Mouse (Mus musculus): ENCODE measurements around the gene Tmem14a. TPM values are rescaled to one million over a fixed set of nuclear protein-coding genes. Genes with fewer than 3 reads are reported as not detected.

The Tmem14a gene
- polyA plus RNA-seq, 1 experiment from 2014 or later, result 17.7 TPM

DNA sequence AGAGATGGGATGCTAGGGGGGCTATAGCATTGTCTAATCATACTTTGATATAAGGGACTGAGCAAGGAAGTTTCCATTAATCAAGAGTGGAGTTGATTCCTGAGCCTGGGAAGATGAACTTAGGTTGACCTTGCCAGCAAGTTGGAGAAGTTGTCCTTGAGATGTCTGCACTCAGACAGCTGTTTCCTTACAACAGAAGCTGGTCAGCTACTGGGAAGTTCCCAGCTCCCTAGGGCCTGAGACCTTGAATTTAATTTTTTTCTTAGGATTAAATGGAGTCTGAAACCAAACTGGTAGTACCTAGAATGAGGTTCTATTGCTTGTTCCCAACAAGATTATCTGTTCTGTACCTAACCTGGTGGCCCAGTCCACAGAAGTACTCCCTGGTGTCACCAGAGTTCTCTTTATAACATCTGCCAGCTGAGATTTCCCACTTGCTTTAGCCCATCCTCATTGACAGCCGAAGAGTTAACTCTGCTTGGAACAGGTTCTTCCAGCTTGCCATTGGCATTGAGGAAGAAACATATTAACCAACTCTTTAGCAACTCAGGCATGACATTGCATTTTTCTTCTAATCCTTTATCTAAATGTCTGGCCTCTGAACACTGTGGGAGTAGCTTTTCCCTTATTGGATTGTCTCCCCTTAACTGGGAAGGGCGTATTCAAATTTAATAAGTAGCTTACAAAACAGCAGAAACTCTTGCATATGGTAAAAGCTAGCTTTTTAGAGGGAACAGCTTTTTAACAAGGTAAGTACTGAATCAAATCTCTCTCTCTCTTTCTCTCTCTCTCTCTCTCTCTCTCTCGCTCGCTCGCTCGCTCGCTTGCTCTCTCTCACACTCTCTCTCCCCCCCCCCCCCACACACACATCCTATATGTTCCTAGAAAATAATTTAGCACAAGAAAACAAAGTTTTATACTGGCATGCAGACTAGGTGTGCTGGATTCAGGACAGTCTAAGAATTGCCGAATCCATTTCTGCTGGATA, 21.8 kb downstream of the Tmem14a start, which contains the start of gene Gsta3:
Gene Gsta3, plus strand, starts transcription at position 679 of the 988 bp plus-strand sequence.
- H3K9me3 ChIP-seq, result no peaks in the 10 kb centered on the region
- WGBS, result 78% methylated on average over 8 of the region's 8 CpGs
- H3K27me3 ChIP-seq, result no peaks in the 10 kb centered on the region

DNA sequence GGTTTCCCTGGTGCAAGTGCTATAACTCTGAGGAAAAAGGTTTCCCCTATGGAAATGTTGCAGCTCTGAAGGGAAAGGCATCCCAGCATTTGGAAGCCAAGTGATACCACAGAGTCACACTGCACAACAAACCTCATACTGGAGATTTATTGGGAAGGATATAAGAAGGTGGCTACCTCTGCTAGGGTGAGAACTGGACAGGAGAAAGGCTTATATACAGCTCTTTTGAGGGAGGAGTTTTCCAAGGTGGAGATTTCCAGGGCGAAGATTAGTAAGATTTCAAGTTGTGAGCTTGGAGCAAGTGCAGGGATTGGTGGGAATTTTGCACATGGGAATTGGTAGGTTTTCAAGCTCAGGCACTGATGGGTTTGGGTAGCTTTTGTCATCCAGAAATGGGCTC, 22.7 kb downstream of the Tmem14a start:
- 83% methylated on average over 1 of the region's 1 CpGs for WGBS
- H3K4me1 ChIP-seq, result no peaks in the 10 kb centered on the region
- H3K27ac ChIP-seq (replicated peaks), result no peak overlapping the region
- ATAC-seq (replicated peaks), result no peak
- H3K27me3 ChIP-seq, result no peaks in the 10 kb centered on the region
- no peaks in the 10 kb centered on the region for H3K36me3 ChIP-seq
- no peak overlapping the region for H3K4me3 ChIP-seq
- no peak overlapping the region for H3K9ac ChIP-seq (replicated peaks)
- no peaks in the 10 kb centered on the region for H3K9me3 ChIP-seq
- H3K4me2 ChIP-seq (replicated peaks), result no peak overlapping the region

More for the DNA sequence above, 21.8 kb downstream of the Tmem14a start, which contains the start of gene Gsta3:
- H3K4me1 ChIP-seq, result no peaks in the 10 kb centered on the region
- no peaks in the 10 kb centered on the region for H3K36me3 ChIP-seq
- ATAC-seq (replicated peaks), result no peak
- H3K27ac ChIP-seq (replicated peaks), result no peak within 1 kb of the TSS
- no peak within 1 kb of the TSS for H3K4me3 ChIP-seq
- no peak within 1 kb of the TSS for H3K9ac ChIP-seq (replicated peaks)
- no peak within 1 kb of the TSS for H3K4me2 ChIP-seq (replicated peaks)

DNA sequence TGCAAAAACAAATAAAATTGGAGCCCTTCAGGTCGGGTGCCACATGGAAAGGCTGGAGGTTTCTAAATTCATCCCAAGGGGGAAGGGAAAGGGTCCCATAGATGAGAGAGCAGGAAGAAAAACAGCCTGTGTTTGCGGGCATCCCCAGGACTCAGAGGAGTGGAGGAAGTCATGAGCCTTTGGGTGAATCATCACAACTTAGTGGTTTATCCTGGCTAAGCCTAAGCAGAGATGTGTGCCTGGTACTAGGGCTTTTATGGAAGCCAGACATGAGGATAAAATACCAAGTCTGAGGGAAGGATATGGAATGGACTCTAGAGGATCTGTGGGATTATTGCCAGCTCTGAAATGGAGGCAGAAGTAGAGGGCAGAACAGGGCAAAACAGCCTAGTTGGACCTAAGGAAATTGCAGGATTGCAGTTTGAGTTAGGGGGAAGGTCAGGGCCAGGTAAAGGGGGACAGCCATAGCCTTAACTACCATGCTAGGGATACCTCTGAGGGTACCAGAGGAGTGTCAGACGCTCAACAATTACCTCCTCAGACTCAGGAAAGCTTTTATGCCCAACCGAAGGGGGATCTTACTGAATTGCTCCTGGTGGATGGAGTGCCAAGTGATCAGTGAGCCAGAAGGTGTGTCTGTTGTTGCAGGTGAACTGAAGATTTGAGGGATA, 26.1 kb downstream of the Tmem14a start:
- whole genome bisulfite sequencing, result 79% methylated on average over 4 of the region's 4 CpGs
- Histone ChIP-seq H3K9me3 (no peaks in the 10 kb centered on the region), H3K4me1 (no peaks in the 10 kb centered on the region), H3K4me3 (no peak overlapping the region), H3K36me3 (no peaks in the 10 kb centered on the region), H3K9ac (replicated peaks) (no peak overlapping the region), H3K27ac (replicated peaks) (no peak overlapping the region), H3K27me3 (no peaks in the 10 kb centered on the region), H3K4me2 (replicated peaks) (no peak overlapping the region)
- ATAC-seq (replicated peaks), result no peak

DNA sequence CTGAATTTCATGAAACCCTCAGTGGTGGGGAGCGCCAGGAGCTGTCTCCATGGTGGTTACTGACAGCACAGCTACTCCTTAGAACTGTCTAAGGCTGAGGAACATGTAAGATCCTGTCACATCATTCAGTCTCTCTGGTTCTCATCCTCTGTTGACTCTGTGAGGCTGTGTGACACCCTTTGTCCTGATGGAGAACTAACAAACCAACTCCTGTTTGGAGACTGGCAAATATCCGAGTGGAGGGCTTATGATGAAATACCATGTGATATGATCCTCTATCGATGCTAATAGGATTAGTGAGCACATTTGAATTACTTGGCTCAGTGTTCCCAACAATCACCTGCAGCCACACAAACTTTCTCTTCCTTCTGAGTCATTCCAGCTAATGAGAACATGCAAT, 27.8 kb downstream of the Tmem14a start:
- H3K9ac ChIP-seq (replicated peaks), result no peak overlapping the region
- H3K9me3 ChIP-seq, result no peaks in the 10 kb centered on the region
- no peaks in the 10 kb centered on the region for H3K36me3 ChIP-seq
- no peak overlapping the region for H3K27ac ChIP-seq (replicated peaks)
- ATAC-seq (replicated peaks), result no peak
- no peaks in the 10 kb centered on the region for H3K4me1 ChIP-seq
- H3K27me3 ChIP-seq, result no peaks in the 10 kb centered on the region
- no peak overlapping the region for H3K4me3 ChIP-seq
- WGBS, result 77% methylated on average over 3 of the region's 3 CpGs
- no peak overlapping the region for H3K4me2 ChIP-seq (replicated peaks)

DNA sequence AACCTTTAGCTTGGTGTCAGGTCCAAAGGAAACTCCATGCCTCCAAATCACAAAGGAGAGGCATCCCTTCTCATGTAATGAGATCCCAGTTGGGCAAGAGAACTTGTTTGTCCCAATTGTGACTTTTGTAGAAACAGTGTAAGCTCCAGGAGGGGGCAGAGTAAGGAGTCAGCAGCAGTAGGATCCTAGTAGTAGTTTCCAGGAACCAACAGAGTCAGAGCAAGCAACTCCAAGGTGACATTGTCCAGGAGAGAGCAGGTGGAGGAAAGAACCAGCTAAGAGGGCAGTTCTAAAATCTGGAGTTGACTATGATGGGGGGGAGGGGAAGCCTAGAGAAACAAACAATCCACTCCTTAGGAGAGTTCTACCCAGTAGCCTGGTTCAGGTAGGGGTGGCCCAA, 29.5 kb downstream of the Tmem14a start:
- Histone ChIP-seq H3K4me2 (replicated peaks) (no peak overlapping the region), H3K36me3 (no peaks in the 10 kb centered on the region), H3K27me3 (no peaks in the 10 kb centered on the region), H3K4me3 (no peak overlapping the region), H3K4me1 (no peaks in the 10 kb centered on the region), H3K9me3 (no peaks in the 10 kb centered on the region), H3K27ac (replicated peaks) (no peak overlapping the region), H3K9ac (replicated peaks) (no peak overlapping the region)
- no peak for ATAC-seq (replicated peaks)

DNA sequence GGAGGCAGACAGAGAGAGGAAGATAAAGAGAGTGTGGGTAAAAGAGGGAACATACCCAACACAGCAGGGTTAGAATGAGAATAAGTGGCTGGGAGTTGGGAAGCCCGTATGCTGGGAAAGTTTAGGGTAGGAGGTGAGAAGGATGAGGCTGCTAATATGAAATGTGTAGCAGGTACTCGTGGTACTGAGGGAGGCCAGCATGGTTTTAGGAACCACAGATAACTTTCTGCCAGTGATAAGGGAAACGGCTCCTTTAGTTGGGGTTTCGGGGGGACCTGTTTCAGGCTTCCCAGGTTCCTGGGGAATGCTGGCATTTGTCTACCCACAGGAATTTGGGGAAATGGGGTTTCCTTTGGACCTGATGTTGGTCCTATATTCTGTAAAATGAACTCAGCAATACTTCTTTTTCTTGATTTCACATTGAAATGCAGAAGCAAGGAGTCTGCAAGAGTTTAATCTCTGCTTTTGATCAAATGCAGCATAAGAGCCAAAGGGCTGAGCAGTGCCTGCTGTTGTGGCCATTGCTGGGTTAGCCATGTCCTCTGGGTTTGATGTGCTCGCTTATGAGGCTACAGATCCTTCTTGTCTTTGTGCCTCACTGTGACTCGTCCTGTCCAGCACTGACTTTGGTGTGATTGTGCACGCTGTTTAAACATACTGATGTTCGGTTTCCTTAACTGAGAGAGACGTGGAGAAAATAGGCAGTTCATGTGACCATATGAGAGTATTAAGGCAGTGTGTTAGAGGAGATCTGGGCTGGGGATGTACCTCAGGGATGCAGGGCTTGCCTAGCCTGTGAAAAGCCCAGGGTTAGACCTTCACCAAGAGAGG, 30.4 kb downstream of the Tmem14a start:
- Histone ChIP-seq H3K9me3 (no peaks in the 10 kb centered on the region), H3K4me3 (no peak overlapping the region), H3K4me1 (no peaks in the 10 kb centered on the region), H3K9ac (replicated peaks) (no peak overlapping the region), H3K27me3 (no peaks in the 10 kb centered on the region), H3K36me3 (no peaks in the 10 kb centered on the region), H3K4me2 (replicated peaks) (no peak overlapping the region), H3K27ac (replicated peaks) (no peak overlapping the region)
- no peak for ATAC-seq (replicated peaks)
- WGBS, result 87% methylated on average over 9 of the region's 9 CpGs

DNA sequence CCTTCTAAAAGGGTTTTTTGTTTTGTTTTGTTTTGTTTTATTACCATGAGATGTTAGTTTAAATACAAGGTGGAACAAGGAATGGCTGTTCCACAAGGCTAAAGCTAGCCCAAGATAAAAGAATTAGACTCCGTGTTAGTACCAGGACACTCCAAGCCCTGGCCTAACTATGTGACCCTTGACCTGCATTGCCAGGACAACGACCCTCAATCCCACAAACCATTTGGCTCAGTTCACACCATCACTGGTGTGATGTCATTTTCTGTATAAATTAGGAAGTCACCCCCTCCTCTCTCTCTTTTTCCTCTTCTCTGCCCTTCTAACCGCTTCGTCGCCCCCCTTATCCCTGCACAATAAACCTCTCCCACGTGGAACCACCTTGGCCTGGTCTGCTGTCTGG, 33.3 kb downstream of the Tmem14a start:
- Histone ChIP-seq H3K27ac (replicated peaks) (no peak overlapping the region), H3K9me3 (no peaks in the 10 kb centered on the region), H3K4me3 (no peak overlapping the region), H3K4me1 (no peaks in the 10 kb centered on the region), H3K4me2 (replicated peaks) (no peak overlapping the region), H3K9ac (replicated peaks) (no peak overlapping the region), H3K36me3 (no peaks in the 10 kb centered on the region), H3K27me3 (no peaks in the 10 kb centered on the region)
- 72% methylated on average over 6 of the region's 6 CpGs for WGBS
- ATAC-seq (replicated peaks), result no peak

DNA sequence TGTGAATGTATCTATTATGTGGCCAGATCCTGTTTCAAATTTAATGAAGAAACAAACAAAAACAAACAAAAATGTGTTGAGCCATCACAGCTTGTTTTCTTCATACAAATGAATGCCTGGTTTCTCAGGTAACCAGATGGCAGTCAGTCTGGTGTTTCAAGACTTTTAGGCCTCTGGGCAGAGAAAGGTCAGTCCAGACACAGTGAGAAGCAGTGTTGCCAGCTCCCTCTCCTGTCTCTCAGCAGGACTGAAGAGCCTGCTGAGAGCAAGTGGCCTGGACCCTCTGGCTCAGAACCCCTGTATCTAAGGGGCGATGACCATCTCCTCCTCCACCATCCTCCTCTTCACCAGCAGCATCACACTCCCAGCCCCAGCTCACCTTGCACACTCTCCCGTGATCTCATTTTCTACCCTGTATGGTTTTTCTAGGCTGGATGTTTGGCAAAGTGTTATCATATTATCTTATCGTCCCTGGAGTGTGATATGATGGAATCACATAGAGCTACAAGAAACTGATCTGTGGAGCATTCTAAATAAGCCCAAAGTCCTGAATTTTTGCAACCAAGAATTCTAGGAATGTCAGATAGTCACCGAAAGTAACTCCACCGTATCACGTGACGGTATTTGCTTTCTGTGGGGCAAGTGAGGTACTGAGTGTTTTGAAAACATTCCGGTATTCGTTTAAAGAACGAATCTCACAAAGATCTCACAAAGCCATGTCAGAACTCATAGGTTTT, 34.4 kb downstream of the Tmem14a start:
- H3K9ac ChIP-seq (replicated peaks), result no peak overlapping the region
- no peaks in the 10 kb centered on the region for H3K9me3 ChIP-seq
- no peaks in the 10 kb centered on the region for H3K36me3 ChIP-seq
- H3K4me2 ChIP-seq (replicated peaks), result no peak overlapping the region
- no peak for ATAC-seq (replicated peaks)
- H3K27ac ChIP-seq (replicated peaks), result no peak overlapping the region
- H3K4me1 ChIP-seq, result no peaks in the 10 kb centered on the region
- H3K4me3 ChIP-seq, result no peak overlapping the region
- 91% methylated on average over 10 of the region's 10 CpGs for WGBS
- H3K27me3 ChIP-seq, result no peaks in the 10 kb centered on the region

DNA sequence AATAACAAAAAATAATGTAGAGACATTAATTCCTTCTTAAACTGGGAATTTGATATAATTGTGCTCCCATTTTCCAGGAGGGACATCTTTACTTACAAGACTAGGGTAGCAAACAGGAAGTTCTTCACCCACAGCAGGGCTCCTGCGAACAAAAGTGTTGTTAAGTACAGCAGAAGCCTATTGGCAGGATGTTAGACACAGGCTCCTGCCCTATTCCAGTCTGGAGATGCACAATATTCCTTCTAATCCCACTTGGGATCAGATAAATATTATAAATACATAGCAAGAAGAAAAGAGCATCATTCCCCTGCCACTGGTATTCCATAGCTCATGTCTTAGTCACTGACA, 34.9 kb downstream of the Tmem14a start:
- 92% methylated on average over 1 of the region's 1 CpGs for WGBS
- H3K4me2 ChIP-seq (replicated peaks), result no peak overlapping the region
- no peaks in the 10 kb centered on the region for H3K9me3 ChIP-seq
- ATAC-seq (replicated peaks), result no peak
- H3K36me3 ChIP-seq, result no peaks in the 10 kb centered on the region
- H3K9ac ChIP-seq (replicated peaks), result no peak overlapping the region
- no peak overlapping the region for H3K27ac ChIP-seq (replicated peaks)
- no peak overlapping the region for H3K4me3 ChIP-seq
- H3K4me1 ChIP-seq, result no peaks in the 10 kb centered on the region
- no peaks in the 10 kb centered on the region for H3K27me3 ChIP-seq

DNA sequence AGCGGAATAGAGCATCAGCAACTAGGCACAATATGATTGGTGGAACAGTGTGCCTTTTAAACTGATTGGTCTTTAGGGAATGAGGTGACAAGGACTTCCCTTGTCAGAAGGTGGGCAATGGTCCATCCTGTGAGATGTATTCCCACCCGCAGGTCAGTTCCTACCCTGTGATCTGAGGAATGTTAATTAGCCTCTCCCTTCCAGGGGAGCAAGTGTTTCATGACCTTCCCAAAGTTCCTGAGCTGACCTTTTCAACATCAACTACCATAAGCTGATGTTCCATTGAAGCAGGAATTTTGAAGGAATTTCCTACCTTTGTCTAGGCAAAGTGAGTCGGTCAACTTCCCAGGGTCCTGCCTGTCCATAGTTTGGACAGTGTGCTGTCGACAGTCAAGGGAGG, 35.5 kb downstream of the Tmem14a start:
- no peak overlapping the region for H3K27ac ChIP-seq (replicated peaks)
- H3K9ac ChIP-seq (replicated peaks), result no peak overlapping the region
- 74% methylated on average over 4 of the region's 4 CpGs for WGBS
- H3K4me3 ChIP-seq, result no peak overlapping the region
- H3K9me3 ChIP-seq, result no peaks in the 10 kb centered on the region
- no peak overlapping the region for H3K4me2 ChIP-seq (replicated peaks)
- H3K36me3 ChIP-seq, result no peaks in the 10 kb centered on the region
- H3K27me3 ChIP-seq, result no peaks in the 10 kb centered on the region
- no peaks in the 10 kb centered on the region for H3K4me1 ChIP-seq
- no peak for ATAC-seq (replicated peaks)

DNA sequence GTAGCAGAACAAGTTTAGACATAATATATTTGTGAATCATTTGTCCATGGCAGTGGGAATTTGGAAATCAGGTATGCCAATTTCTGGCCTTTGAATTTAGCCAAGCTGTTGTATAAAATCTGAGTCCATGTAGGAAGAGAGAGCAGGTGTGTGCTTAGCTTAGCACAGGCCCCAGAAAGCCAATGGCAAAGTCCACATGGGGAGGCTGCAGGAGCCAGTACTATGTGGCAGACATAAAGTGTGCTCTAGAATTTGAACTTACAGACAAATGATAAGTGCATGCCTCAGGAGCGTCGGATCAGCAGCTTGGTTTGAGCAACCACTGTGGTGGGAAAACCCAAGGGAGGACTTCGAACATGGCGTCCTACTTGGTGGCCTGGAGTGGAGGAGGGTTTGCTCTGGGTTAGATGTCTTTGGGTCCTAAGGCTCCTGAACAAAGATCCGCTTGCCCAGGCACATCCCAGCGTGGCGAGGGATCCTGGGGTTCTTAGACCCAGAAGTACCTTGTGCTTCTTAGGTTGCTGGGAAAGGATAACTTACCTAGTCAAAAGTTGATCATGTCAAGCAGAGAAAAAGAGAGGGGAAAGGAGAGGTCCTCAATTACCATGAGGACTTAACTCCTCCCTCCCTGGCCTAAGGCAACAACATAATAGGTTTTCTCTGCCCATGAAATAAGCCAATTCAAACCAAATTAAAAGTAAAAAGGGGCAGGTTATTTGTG, 37.4 kb downstream of the Tmem14a start:
- no peak overlapping the region for H3K27ac ChIP-seq (replicated peaks)
- H3K9ac ChIP-seq (replicated peaks), result no peak overlapping the region
- no peaks in the 10 kb centered on the region for H3K36me3 ChIP-seq
- WGBS, result 88% methylated on average over 7 of the region's 7 CpGs
- H3K27me3 ChIP-seq, result no peaks in the 10 kb centered on the region
- no peaks in the 10 kb centered on the region for H3K4me1 ChIP-seq
- no peak overlapping the region for H3K4me3 ChIP-seq
- H3K4me2 ChIP-seq (replicated peaks), result no peak overlapping the region
- H3K9me3 ChIP-seq, result no peaks in the 10 kb centered on the region
- no peak for ATAC-seq (replicated peaks)

Data from forebrain, embryonic 15.5 days (tissue).